Mouse (Mus musculus) liver, embryonic 14.5 days (tissue): ENCODE measurements at regions not wholly inside any gene's neighbourhood (a gene's known extent, or its start where the extent isn't known, plus 50 kb on each side); places are given as distances from the start of the nearest gene placed in this dataset.

Experiments
- ATAC-seq: fragments of 200-750 bp; cut with Nextera tagmentation; 2 replicates; pipeline ENCODE4 v1.8.0; 2017; ENCODE audit warnings: moderate number of reproducible peaks, mild to moderate bottlenecking, moderate library complexity; ENCODE audit not compliant: insufficient read depth
- DNase-seq, 3 experiments: peaks; one replicate each; pipeline ENCODE4 v3.0.0-alpha.2; 2012 to 2013; ENCODE audit warnings: low read depth in 3 of 3, low spot score in 3 of 3
- H3K27ac ChIP-seq: fragments of 300-500 bp; sonication (generic); 2 replicates; pipeline ENCODE4 v1.5.1; 2014; ENCODE audit warnings: moderate library complexity, mild to moderate bottlenecking, control low read depth, inconsistent platforms
- H3K27me3 ChIP-seq: fragments of 300-500 bp; sonication (generic); 2 replicates; pipeline ENCODE4 v1.6.1; 2014; ENCODE audit warnings: mild to moderate bottlenecking, low read length, moderate library complexity; ENCODE audit not compliant: control insufficient read depth, insufficient read depth
- H3K36me3 ChIP-seq: fragments of 300-500 bp; sonication (generic); replicated peaks from 2 replicates; pipeline ENCODE4 v1.6.1; 2014; ENCODE audit warnings: low read depth; ENCODE audit not compliant: control insufficient read depth, insufficient read depth
- H3K4me1 ChIP-seq, 2 experiments: fragments of 200-500 bp in 1 of 2; fragments of 300-500 bp in 1 of 2; sonication (generic) in 1 of 2; replicated peaks; 2 replicates each; pipeline ENCODE4 v1.6.1; 2012 to 2014; ENCODE audit warnings: antibody characterized with exemption in 1 of 2, inconsistent platforms in 1 of 2, low read length in 1 of 2; ENCODE audit not compliant: control insufficient read depth in 2 of 2, insufficient read depth in 2 of 2
- H3K4me2 ChIP-seq: fragments of 300-500 bp; sonication (generic); 2 replicates; pipeline ENCODE4 v1.6.1; 2014; ENCODE audit warnings: low read depth, mild to moderate bottlenecking, control low read depth, moderate library complexity
- H3K4me3 ChIP-seq, 2 experiments: fragments of 200-500 bp in 1 of 2; fragments of 300-500 bp in 1 of 2; sonication (generic) in 1 of 2; 2 replicates each; pipeline ENCODE4 v1.5.1; 2012 to 2014; ENCODE audit warnings: low read depth in 2 of 2, low read length in 2 of 2, mild to moderate bottlenecking in 2 of 2, control low read depth in 1 of 2, inconsistent platforms in 1 of 2, moderate library complexity in 1 of 2; ENCODE audit not compliant: insufficient read depth in 1 of 2
- H3K9ac ChIP-seq: fragments of 300-500 bp; sonication (generic); replicated peaks from 2 replicates; pipeline ENCODE4 v1.6.1; 2014; ENCODE audit warnings: mild to moderate bottlenecking, control low read depth, moderate library complexity
- H3K9me3 ChIP-seq: fragments of 300-500 bp; sonication (generic); 2 replicates; pipeline ENCODE4 v1.6.1; 2016; ENCODE audit warnings: low read length, mixed read lengths; ENCODE audit not compliant: control insufficient read depth
- CTCF ChIP-seq: IDR thresholded peaks from 2 replicates; pipeline ENCODE4 v1.5.1; 2016; ENCODE audit warnings: antibody characterized with exemption, low read depth, control low read depth
- EP300 ChIP-seq: IDR thresholded peaks from 2 replicates; pipeline ENCODE4 v1.6.1; 2016; ENCODE audit warnings: antibody characterized with exemption, low read depth
- WGBS: fragments of 180-500 bp; shearing (Covaris S2); extraction: QIAGEN DNeasy Blood & Tissue Kit; methylation state at CpG from one replicate; pipeline ENCODE4 v1.1.7; 2014; ENCODE audit not compliant: insufficient replicate concordance; 5-methylcytosine and 5-hydroxymethylcytosine counted together

DNA sequence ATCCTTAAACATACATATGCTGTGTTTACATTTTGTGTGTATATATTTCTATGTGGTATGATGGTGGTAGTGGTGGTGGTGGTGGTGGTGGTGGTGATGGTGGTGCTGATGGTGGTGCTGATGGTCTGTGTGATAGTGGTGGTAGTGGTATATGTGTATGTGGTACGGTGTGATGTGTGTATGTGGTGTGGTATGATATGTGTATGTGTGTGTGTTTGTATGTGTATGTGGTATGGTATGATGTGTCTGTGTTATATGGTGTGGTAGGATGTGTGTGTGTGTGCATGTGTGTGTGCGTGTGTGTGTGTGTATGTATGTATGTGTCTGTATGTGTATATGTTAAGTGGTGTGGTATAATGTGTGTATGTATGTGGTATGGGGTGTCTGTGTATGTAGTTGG lies 701.3 kb downstream of the Mettl4 start:
- no peak for ATAC-seq
- H3K36me3 ChIP-seq = no peaks in the 10 kb centered on the region
- no peak overlapping the region for H3K27ac ChIP-seq
- no peaks in the 10 kb centered on the region for H3K4me1 ChIP-seq
- no peaks in the 10 kb centered on the region for H3K9me3 ChIP-seq
- WGBS = 63% methylated on average over 2 of the region's 2 CpGs
- TF ChIP-seq EP300 (no peak), CTCF (no peak)
- no peak overlapping the region for H3K9ac ChIP-seq
- no peak overlapping the region for H3K4me2 ChIP-seq
- no peak overlapping the region for H3K4me3 ChIP-seq
- no peaks in the 10 kb centered on the region for H3K27me3 ChIP-seq
- no peak for DNase-seq

DNA sequence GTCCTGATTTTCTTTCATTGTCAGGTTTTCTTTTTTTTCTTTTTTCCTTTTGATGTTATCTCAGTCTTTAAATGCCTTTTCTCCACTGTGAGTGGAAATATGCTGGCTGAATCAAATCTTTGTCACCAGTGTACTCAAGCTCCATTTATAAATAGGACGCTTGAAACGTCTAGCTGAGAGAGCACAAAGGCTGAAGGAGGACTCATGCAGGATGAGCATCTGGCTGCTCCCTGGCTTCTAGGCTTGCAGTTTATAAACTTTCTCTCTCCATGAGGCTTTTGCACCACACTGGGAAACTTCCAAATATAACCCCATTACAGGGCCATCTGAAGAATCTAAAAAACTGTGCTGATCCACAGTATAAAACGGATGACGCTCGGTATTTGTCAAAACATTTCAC lies 711.6 kb downstream of the Mettl4 start:
- WGBS = 78% methylated on average over 5 of the region's 5 CpGs
- no peak overlapping the region for H3K4me3 ChIP-seq
- DNase-seq (no peak), ATAC-seq (no peak)
- no peak overlapping the region for H3K9ac ChIP-seq
- no peaks in the 10 kb centered on the region for H3K36me3 ChIP-seq
- no peak for TF ChIP-seq CTCF
- no peak for TF ChIP-seq EP300
- H3K9me3 ChIP-seq = no peaks in the 10 kb centered on the region
- H3K4me1 ChIP-seq = no peaks in the 10 kb centered on the region
- H3K27me3 ChIP-seq = no peaks in the 10 kb centered on the region
- H3K4me2 ChIP-seq = no peak overlapping the region
- no peak overlapping the region for H3K27ac ChIP-seq

DNA sequence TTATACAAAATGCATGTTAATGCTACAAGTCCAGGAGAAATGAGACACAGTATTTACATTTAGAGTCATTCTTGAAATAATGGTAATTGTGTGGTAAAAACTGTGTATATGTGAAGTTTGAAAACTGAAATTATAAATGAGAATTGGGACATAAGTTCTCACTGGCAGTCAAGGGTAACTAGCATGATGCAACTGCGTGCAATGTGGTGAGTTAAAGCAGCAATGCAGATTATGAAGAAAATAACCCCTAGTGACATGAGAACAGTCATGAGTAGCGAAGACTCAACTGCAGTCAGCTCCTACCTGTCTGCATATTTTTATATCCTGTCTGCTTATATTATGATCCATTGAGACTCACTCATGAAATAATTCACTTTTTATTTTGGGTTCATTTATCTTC lies 737.4 kb downstream of the Mettl4 start:
- WGBS = 43% methylated on average over 2 of the region's 2 CpGs
- H3K9me3 ChIP-seq = no peaks in the 10 kb centered on the region
- TF ChIP-seq CTCF = no peak
- no peak for TF ChIP-seq EP300
- H3K27ac ChIP-seq = no peak overlapping the region
- no peak overlapping the region for H3K9ac ChIP-seq
- no peak overlapping the region for H3K4me2 ChIP-seq
- ATAC-seq (no peak), DNase-seq (no peak)
- no peaks in the 10 kb centered on the region for H3K36me3 ChIP-seq
- H3K27me3 ChIP-seq = no peaks in the 10 kb centered on the region
- no peaks in the 10 kb centered on the region for H3K4me1 ChIP-seq
- no peak overlapping the region for H3K4me3 ChIP-seq

- TF ChIP-seq EP300 (no peak), CTCF (no peak)
- Histone ChIP-seq H3K9me3 (no peaks in the 10 kb centered on the region), H3K4me2 (no peak overlapping the region), H3K27ac (no peak overlapping the region), H3K4me1 (no peaks in the 10 kb centered on the region), H3K9ac (no peak overlapping the region), H3K27me3 (no peaks in the 10 kb centered on the region), H3K4me3 (no peak overlapping the region), H3K36me3 (no peaks in the 10 kb centered on the region)
- DNase-seq = no peak
- ATAC-seq = no peak
- WGBS = 38% methylated on average over 4 of the region's 4 CpGs
Observed at GRCm38 (mm10) chr17:94002095-94002494, 747.7 kb downstream of the Mettl4 start.

GRCm38 (mm10) chr17:94001515-94001914 lies 748.3 kb downstream of the Mettl4 start:
- DNase-seq (no peak), ATAC-seq (no peak)
- Histone ChIP-seq H3K4me2 (no peak overlapping the region), H3K4me1 (no peaks in the 10 kb centered on the region), H3K27me3 (no peaks in the 10 kb centered on the region), H3K9ac (no peak overlapping the region), H3K27ac (no peak overlapping the region), H3K4me3 (no peak overlapping the region), H3K36me3 (no peaks in the 10 kb centered on the region), H3K9me3 (no peaks in the 10 kb centered on the region)
- no peak for TF ChIP-seq CTCF
- TF ChIP-seq EP300 = no peak
